Mouse (Mus musculus): Measurements from ENCODE around the gene Upk2. TPM values are rescaled to one million over a fixed set of nuclear protein-coding genes. Genes with fewer than 3 reads are reported as not detected.
A peak's percentile ranks its signal among the peaks of the same experiment; 100 is the strongest.

Upk2 gene
- total RNA-seq (2021): not detected
- long read RNA-seq, experiment 1: 0 reads
- long read RNA-seq, experiment 2: 0 reads

GRCm38 (mm10) chr9:44454891-44455220 is at the start of gene Upk2:
TSS of gene Upk2 (minus strand) at chr9:44454976.
- no peak for DNase-seq (ENCODE audit: low spot score in 2 of 2)

- peak; percentile 83 to 89 for DNase-seq (ENCODE audit: low spot score in 2 of 2)
Measured at GRCm38 (mm10) chr9:44502006-44502405, 47.2 kb upstream of the Upk2 start.

- no peak for DNase-seq (ENCODE audit: low spot score in 2 of 2)
Measured at GRCm38 (mm10) chr9:44501206-44501879, 46.6 kb upstream of the Upk2 start.

GRCm38 (mm10) chr9:44500638-44501175 is 45.9 kb upstream of the Upk2 start:
- no peak for DNase-seq (ENCODE audit: low spot score in 2 of 2)

- no peak for DNase-seq (ENCODE audit: low spot score in 2 of 2)
Measured at GRCm38 (mm10) chr9:44500163-44500533, 45.4 kb upstream of the Upk2 start.

GRCm38 (mm10) chr9:44499356-44500162 is 44.8 kb upstream of the Upk2 start:
- DNase-seq (ENCODE audit: low spot score in 2 of 2): no peak

- DNase-seq (ENCODE audit: low spot score in 2 of 2): peak; percentile 52 to 61
Measured at GRCm38 (mm10) chr9:44498421-44499355, 43.9 kb upstream of the Upk2 start.

GRCm38 (mm10) chr9:44497624-44498377 is 43.0 kb upstream of the Upk2 start:
- DNase-seq (ENCODE audit: low spot score in 2 of 2): no peak

- DNase-seq (ENCODE audit: low spot score in 2 of 2): no peak
Measured at GRCm38 (mm10) chr9:44496803-44497461, 42.2 kb upstream of the Upk2 start.

- DNase-seq (ENCODE audit: low spot score in 2 of 2): no peak
Measured at GRCm38 (mm10) chr9:44495810-44496344, 41.1 kb upstream of the Upk2 start.

- no peak for DNase-seq (ENCODE audit: low spot score in 2 of 2)
Measured at GRCm38 (mm10) chr9:44494863-44495809, 40.4 kb upstream of the Upk2 start.

- no peak for DNase-seq (ENCODE audit: low spot score in 2 of 2)
Measured at GRCm38 (mm10) chr9:44494261-44494862, 39.6 kb upstream of the Upk2 start.

- DNase-seq (ENCODE audit: low spot score in 2 of 2): no peak
Measured at GRCm38 (mm10) chr9:44492631-44493461, 38.1 kb upstream of the Upk2 start.

GRCm38 (mm10) chr9:44491351-44491750 is 36.6 kb upstream of the Upk2 start:
- DNase-seq (ENCODE audit: low spot score in 2 of 2): no peak

- no peak for DNase-seq (ENCODE audit: low spot score in 2 of 2)
Measured at GRCm38 (mm10) chr9:44490086-44490967, 35.6 kb upstream of the Upk2 start.

GRCm38 (mm10) chr9:44489651-44490085 is 34.9 kb upstream of the Upk2 start:
- no peak for DNase-seq (ENCODE audit: low spot score in 2 of 2)

Measured in left cerebral cortex, adult 18-20 months (tissue).